ENCODE assay signal across 1 mouse cellular context in the genomic region with DNA sequence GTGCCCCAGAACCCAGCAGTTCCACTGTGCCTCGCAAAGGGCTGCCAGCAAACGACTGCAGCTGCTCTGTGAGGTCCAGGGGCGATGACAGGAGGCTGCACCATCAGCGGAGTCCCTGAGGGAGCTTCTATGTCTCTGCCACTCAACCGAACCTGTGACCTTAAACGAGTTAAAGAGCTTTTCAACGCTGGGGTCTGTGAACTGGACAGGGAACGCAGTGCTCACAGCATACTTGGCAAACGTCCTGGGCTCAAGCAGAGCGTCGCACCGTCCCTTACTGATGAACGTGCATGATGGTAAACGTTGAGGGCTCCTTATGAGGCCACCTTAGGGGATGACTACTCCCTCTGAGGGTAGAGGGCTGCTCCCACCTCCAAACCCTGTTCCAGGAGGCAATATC.
TF ChIP-seq lines count a peak whose summit lies in the region.

No protein-coding gene starts in this region.

TF ChIP-seq in MEL, 35 proteins besides CTCF, POLR2A, EP300 and RAD21 (continued from another document):
- no peak for TF ChIP-seq HCFC1 (IDR thresholded peaks at IDR 0.05; ENCODE audit: low read depth, low read length)
- TF ChIP-seq MAFK (IDR thresholded peaks at IDR 0.05; ENCODE audit: borderline replicate concordance, low read depth, low read length), result no peak
- TF ChIP-seq MXI1 (IDR thresholded peaks at IDR 0.05; ENCODE audit: low read depth, low read length), result no peak; the same call in 1 of the 2 replicates
- no peak for TF ChIP-seq BHLHE40 (IDR thresholded peaks at IDR 0.05; ENCODE audit: borderline replicate concordance, low read depth, low read length)
